Mouse (Mus musculus): ENCODE results near the gene 2900026A02Rik.

- TF ChIP-seq CTCF (IDR thresholded peaks at IDR 0.05; ENCODE audit: extremely low read depth, insufficient read length, insufficient replicate concordance, low read depth, low read length), result no peak
- TF ChIP-seq POLR2A (IDR thresholded peaks at IDR 0.05; ENCODE audit: low read depth, low read length), result no peak
Observed at GRCm38 (mm10) chr5:113190558-113190957, 30.5 kb downstream of the 2900026A02Rik start.

All from small intestine, adult 2 months (tissue).